Mouse (Mus musculus): ENCODE measurements around the gene Ptx3. TPM values are rescaled to one million over a fixed set of nuclear protein-coding genes. Genes with fewer than 3 reads are reported as not detected.

The Ptx3 gene
- polyA plus RNA-seq (2015; fragmentation: Nextera tagmentation; extraction: Ambion mirVana) = 11.5 and 12.5 TPM in 2 replicates

DNA sequence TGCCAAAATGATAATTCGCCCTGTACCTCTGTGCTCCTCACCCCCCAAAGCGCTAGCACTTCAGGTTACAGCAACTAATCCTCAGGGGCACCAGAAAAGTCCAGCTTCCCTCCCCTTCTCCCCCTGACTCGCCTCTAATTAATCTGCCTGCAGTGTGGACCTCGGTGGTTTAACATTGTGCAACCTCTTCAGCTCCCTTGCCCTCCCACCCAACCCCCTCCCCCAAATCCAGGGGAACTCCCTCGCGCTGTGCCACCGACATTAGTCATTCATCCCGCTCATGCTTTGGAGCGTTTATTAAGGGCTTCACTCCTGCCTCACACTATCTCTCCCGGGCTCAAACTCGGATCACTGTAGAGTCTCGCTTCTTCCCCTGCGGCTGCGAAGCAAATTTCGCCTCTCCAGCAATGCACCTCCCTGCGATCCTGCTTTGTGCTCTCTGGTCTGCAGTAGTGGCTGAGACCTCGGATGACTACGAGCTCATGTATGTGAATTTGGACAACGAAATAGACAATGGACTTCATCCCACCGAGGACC lies at the start of gene Ptx3:
Ptx3 (plus strand) TSS at position 256 of the 537 bp plus-strand sequence.
- peak; percentile 33; the same call in 1 of the 2 replicates for ATAC-seq (ENCODE audit: low FRiP score, low TSS enrichment)
- WGBS = 6% methylated on average over 20 of the region's 20 CpGs

DNA sequence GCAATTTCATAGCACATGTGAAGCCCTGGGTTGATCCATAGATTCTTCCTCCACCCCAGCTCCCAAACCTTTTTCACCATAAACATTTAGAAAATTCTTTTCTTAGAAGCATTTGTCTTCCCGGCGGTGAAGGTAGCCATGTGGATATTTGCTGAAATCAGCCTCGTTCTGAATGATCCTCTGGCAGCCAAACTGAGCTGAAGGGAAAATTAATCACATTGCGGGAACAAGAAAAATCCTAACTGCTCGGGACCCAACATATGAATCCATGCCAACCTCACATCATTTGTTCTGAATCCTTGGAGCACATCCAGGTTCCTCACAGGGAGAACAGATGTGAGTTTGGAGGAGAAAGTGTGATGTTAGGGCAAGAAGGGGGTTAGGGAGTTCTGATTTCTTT lies 46.8 kb upstream of the Ptx3 start:
- no peak overlapping the region for H3K4me2 ChIP-seq (replicated peaks; ENCODE audit: low read depth, low read length)
- no peak overlapping the region for H3K9ac ChIP-seq (replicated peaks; ENCODE audit: low read length)
- H3K4me1 ChIP-seq (ENCODE audit: insufficient read depth, low read length) = 0 out of 2 replicates have a peak, but pooled peaks cover 2% of the 10 kb centered on the region
- no peaks in the 10 kb centered on the region for H3K36me3 ChIP-seq (ENCODE audit: insufficient read depth, low read length)
- H3K4me3 ChIP-seq (ENCODE audit: low read length) = no peak overlapping the region
- 65% methylated on average over 5 of the region's 5 CpGs for WGBS
- no peak overlapping the region for H3K27ac ChIP-seq (ENCODE audit: low read length)
- ATAC-seq (ENCODE audit: low FRiP score, low TSS enrichment) = no peak
- H3K27me3 ChIP-seq (ENCODE audit: insufficient read depth, low read length) = no peaks in the 10 kb centered on the region
- no peaks in the 10 kb centered on the region for H3K9me3 ChIP-seq (ENCODE audit: low read length)

More for the DNA sequence above, at the start of gene Ptx3:
- Histone ChIP-seq H3K4me2 (replicated peaks; ENCODE audit: low read depth, low read length) (peak within 1 kb of the TSS; percentile 93), H3K36me3 (ENCODE audit: insufficient read depth, low read length) (no peaks in the 10 kb centered on the region), H3K4me1 (ENCODE audit: insufficient read depth, low read length) (peaks cover 24% of the 10 kb centered on the region), H3K4me3 (ENCODE audit: low read length) (peak within 1 kb of the TSS; percentile 59), H3K27ac (ENCODE audit: low read length) (peak within 1 kb of the TSS; percentile 91), H3K9me3 (ENCODE audit: low read length) (no peaks in the 10 kb centered on the region), H3K9ac (replicated peaks; ENCODE audit: low read length) (peak within 1 kb of the TSS; percentile 80), H3K27me3 (ENCODE audit: insufficient read depth, low read length) (no peaks in the 10 kb centered on the region; the same call in 1 of the 2 replicates)

DNA sequence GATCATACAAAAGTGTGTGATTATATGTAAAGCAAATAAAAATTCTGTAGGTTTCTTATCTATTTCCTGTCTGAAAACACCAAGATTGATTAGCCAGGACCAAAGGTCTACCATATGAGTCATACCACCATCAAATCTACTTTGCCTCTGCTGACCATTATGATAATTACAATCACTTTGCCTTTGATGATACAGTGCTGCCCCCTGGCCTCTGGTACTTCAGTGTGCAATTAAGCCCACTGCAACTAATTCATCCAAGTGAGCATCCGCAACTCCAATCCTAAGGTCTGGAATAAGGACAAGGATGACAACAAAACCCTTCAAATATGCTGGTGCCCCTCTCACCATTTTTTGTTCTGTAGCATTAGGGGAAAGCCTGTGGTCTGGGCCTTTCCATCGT lies 40.1 kb upstream of the Ptx3 start:
- no peak overlapping the region for H3K27ac ChIP-seq (ENCODE audit: low read length)
- no peaks in the 10 kb centered on the region for H3K27me3 ChIP-seq (ENCODE audit: insufficient read depth, low read length)
- H3K4me1 ChIP-seq (ENCODE audit: insufficient read depth, low read length) = no peaks in the 10 kb centered on the region
- no peak for ATAC-seq (ENCODE audit: low FRiP score, low TSS enrichment)
- no peaks in the 10 kb centered on the region for H3K9me3 ChIP-seq (ENCODE audit: low read length)
- no peak overlapping the region for H3K9ac ChIP-seq (replicated peaks; ENCODE audit: low read length)
- H3K4me2 ChIP-seq (replicated peaks; ENCODE audit: low read depth, low read length) = no peak overlapping the region
- no peak overlapping the region for H3K4me3 ChIP-seq (ENCODE audit: low read length)
- WGBS = 83% methylated on average over 2 of the region's 2 CpGs
- no peaks in the 10 kb centered on the region for H3K36me3 ChIP-seq (ENCODE audit: insufficient read depth, low read length)

DNA sequence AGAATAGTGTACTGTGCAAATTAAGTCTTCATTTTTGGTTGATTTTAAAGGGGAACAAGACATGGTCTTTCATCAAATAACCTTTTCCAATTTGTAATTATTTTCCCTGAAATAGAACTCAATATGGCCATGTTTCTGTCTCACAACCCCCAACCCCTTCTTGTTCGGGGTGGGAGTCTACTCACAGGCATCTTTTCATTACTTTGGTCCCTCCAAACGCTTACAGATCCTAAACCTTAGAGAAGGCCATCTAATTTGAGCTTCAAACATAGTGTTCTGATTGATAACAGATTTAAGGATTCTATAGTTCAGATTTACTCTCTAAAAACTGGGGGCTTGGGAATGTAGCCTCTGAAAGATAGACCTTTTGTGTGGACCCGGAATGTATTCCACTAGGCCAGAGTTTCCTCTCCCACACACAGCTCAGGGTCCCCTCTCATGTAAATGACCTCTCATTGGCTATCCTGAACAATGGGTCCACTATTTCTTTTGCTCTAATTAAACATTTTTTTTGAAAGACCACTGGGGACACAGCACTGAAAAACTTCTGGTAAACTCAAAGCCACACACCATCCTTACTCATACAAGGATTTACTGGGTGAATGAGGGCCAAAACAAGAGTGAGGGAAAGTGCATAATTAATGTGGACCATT lies 25.7 kb upstream of the Ptx3 start:
- no peak overlapping the region for H3K4me3 ChIP-seq (ENCODE audit: low read length)
- no peaks in the 10 kb centered on the region for H3K9me3 ChIP-seq (ENCODE audit: low read length)
- H3K27me3 ChIP-seq (ENCODE audit: insufficient read depth, low read length) = no peaks in the 10 kb centered on the region
- 87% methylated on average over 3 of the region's 3 CpGs for WGBS
- H3K9ac ChIP-seq (replicated peaks; ENCODE audit: low read length) = no peak overlapping the region
- no peak overlapping the region for H3K4me2 ChIP-seq (replicated peaks; ENCODE audit: low read depth, low read length)
- H3K4me1 ChIP-seq (ENCODE audit: insufficient read depth, low read length) = no peaks in the 10 kb centered on the region
- ATAC-seq (ENCODE audit: low FRiP score, low TSS enrichment) = no peak
- no peak overlapping the region for H3K27ac ChIP-seq (ENCODE audit: low read length)
- no peaks in the 10 kb centered on the region for H3K36me3 ChIP-seq (ENCODE audit: insufficient read depth, low read length)

DNA sequence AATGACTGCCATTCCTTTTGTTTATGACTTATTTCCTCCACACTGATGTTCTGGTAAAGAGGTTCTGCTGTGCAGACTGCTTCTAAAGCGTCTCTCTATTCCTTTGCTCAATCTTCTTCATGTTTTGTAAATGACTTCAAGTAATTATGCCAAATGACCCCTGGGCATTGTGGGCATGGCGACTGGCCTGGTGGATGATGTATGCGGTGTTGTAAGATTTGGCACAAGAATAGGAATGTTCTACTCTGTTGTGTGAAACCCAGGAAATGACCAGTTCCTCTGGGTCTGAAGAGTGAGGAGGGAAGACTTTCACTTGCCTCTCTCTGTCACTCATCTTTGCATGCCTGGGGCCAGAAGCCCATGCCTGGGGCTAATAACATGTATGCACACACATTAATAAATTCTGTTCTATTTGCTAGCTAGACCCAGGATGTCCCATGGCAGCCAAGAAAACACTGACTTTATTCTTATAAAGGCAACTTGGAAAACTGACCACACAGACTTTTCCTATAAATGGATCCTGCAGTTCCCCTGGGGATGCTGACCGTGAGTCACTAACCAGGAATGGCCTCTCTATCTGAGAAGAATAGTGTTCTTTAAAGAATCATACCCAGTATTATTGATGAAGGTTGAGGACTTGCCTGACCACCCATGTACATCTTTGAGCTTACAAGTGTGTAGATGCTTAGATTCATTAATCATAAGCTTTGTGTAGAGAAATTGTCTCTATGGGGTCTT lies 10.7 kb upstream of the Ptx3 start:
- Histone ChIP-seq H3K4me3 (ENCODE audit: low read length) (no peak overlapping the region), H3K4me1 (ENCODE audit: insufficient read depth, low read length) (no peaks in the 10 kb centered on the region), H3K27ac (ENCODE audit: low read length) (no peak overlapping the region), H3K9ac (replicated peaks; ENCODE audit: low read length) (no peak overlapping the region), H3K27me3 (ENCODE audit: insufficient read depth, low read length) (no peaks in the 10 kb centered on the region), H3K4me2 (replicated peaks; ENCODE audit: low read depth, low read length) (no peak overlapping the region), H3K9me3 (ENCODE audit: low read length) (no peaks in the 10 kb centered on the region), H3K36me3 (ENCODE audit: insufficient read depth, low read length) (no peaks in the 10 kb centered on the region)
- ATAC-seq (ENCODE audit: low FRiP score, low TSS enrichment) = no peak
- WGBS = 83% methylated on average over 4 of the region's 4 CpGs

DNA sequence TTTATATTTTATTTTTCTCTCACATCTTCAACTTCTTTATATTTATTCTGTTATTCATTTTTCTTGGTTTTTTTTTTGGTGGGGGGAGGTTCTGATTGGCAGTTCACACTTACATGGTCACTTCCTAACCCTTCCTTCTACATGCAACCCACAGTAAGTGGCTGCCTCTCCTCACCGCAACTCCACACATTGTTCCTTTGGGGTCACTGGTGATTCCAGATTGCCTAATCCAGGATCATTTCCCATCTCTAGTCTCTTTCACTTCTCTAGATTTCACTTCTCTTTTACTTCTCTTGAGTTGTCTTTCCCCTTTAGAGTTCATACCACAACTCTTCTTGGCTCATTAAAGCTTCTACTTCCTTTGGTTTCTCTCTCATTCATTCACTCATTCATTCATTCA lies 6.2 kb upstream of the Ptx3 start:
- Histone ChIP-seq H3K27ac (ENCODE audit: low read length) (no peak overlapping the region), H3K27me3 (ENCODE audit: insufficient read depth, low read length) (no peaks in the 10 kb centered on the region), H3K9ac (replicated peaks; ENCODE audit: low read length) (no peak overlapping the region), H3K9me3 (ENCODE audit: low read length) (no peaks in the 10 kb centered on the region), H3K4me3 (ENCODE audit: low read length) (no peak overlapping the region), H3K36me3 (ENCODE audit: insufficient read depth, low read length) (no peaks in the 10 kb centered on the region), H3K4me2 (replicated peaks; ENCODE audit: low read depth, low read length) (no peak overlapping the region), H3K4me1 (ENCODE audit: insufficient read depth, low read length) (0 out of 2 replicates have a peak, but pooled peaks cover 7% of the 10 kb centered on the region)
- WGBS = 100% methylated on average over 1 of the region's 1 CpGs
- no peak for ATAC-seq (ENCODE audit: low FRiP score, low TSS enrichment)

DNA sequence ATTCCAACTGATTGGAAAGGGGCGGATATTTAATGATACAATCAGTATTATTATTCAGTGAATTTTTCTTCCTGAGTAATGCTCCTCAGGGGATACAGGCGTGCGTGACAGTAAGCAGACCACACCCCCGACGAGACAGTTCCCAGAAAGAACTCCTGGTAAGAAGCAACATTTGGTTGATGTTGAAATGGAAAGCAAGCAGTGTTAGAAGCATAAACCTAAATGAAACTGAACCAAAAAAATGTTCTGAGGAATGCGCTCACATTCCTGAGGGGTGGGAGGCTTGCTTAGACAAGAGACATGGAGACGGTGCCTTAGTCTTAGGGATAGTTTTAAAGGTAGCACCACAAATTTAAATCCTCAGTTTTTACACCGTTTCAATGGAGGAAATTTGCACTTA lies 4.0 kb upstream of the Ptx3 start:
- Histone ChIP-seq H3K4me2 (replicated peaks; ENCODE audit: low read depth, low read length) (no peak overlapping the region), H3K9me3 (ENCODE audit: low read length) (no peaks in the 10 kb centered on the region), H3K27me3 (ENCODE audit: insufficient read depth, low read length) (no peaks in the 10 kb centered on the region), H3K4me1 (ENCODE audit: insufficient read depth, low read length) (peaks cover 10% of the 10 kb centered on the region; the same call in 1 of the 2 replicates), H3K4me3 (ENCODE audit: low read length) (no peak overlapping the region), H3K27ac (ENCODE audit: low read length) (no peak overlapping the region), H3K9ac (replicated peaks; ENCODE audit: low read length) (no peak overlapping the region), H3K36me3 (ENCODE audit: insufficient read depth, low read length) (no peaks in the 10 kb centered on the region)
- WGBS = 54% methylated on average over 8 of the region's 8 CpGs
- no peak; the same call in 1 of the 2 replicates for ATAC-seq (ENCODE audit: low FRiP score, low TSS enrichment)

DNA sequence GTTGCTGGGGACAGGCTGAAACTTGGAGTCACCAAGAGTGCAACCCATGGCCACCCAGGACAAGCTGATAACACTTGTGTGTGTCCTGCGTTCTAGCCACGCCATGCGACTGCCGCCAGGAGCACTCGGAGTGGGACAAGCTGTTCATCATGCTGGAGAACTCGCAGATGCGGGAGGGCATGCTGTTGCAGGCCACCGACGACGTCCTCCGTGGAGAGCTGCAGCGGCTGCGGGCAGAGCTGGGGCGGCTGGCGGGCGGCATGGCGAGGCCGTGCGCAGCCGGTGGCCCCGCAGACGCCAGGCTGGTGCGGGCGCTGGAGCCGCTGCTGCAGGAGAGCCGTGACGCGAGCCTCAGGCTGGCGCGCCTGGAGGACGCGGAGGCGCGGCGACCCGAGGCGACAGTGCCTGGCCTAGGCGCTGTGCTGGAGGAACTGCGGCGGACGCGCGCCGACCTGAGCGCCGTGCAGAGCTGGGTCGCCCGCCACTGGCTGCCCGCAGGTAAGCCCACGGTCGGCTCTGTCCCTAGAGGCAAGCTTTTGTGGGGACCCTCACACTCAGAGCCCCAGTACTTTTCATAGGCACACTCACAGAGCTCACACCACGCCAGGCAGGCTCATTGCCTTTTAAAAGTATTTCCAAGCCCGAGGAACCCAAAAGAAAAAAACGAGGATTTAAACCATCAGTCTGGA lies 988 bp downstream of the Ptx3 start:
- H3K27me3 ChIP-seq (ENCODE audit: insufficient read depth, low read length) = no peaks in the 10 kb centered on the region; the same call in 1 of the 2 replicates
- under 1% methylated on average over 54 of the region's 54 CpGs for WGBS
- H3K9me3 ChIP-seq (ENCODE audit: low read length) = no peaks in the 10 kb centered on the region
- peak overlapping the region; percentile 91 for H3K27ac ChIP-seq (ENCODE audit: low read length)
- H3K9ac ChIP-seq (replicated peaks; ENCODE audit: low read length) = peak overlapping the region; percentile 80
- peaks cover 22% of the 10 kb centered on the region for H3K4me1 ChIP-seq (ENCODE audit: insufficient read depth, low read length)
- H3K4me3 ChIP-seq (ENCODE audit: low read length) = peak overlapping the region; percentile 59
- ATAC-seq (ENCODE audit: low FRiP score, low TSS enrichment) = peak; percentile 84
- peak overlapping the region; percentile 93 for H3K4me2 ChIP-seq (replicated peaks; ENCODE audit: low read depth, low read length)
- H3K36me3 ChIP-seq (ENCODE audit: insufficient read depth, low read length) = no peaks in the 10 kb centered on the region

DNA sequence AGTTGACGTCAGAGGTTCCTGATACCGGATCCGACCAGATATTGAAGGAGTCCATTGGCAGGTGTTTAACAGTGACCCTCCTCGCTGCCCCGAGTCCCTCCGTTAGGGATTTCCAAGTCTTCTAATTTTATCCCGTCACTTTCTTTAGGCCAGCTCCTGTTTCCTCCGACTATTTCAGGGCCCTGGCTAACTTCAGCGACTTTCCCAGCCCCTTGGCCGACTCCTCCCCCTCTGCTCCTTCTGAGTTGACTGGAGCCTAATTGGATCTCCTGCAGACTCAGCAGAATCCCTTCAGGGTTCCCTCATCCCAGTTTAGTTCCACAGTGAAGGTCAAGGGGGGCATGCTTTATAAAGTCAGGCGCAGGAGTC lies 1.5 kb downstream of the Ptx3 start:
- Histone ChIP-seq H3K27ac (ENCODE audit: low read length) (peak overlapping the region; percentile 91), H3K4me2 (replicated peaks; ENCODE audit: low read depth, low read length) (peak overlapping the region; percentile 93), H3K9me3 (ENCODE audit: low read length) (no peaks in the 10 kb centered on the region), H3K9ac (replicated peaks; ENCODE audit: low read length) (peak overlapping the region; percentile 80), H3K27me3 (ENCODE audit: insufficient read depth, low read length) (no peaks in the 10 kb centered on the region; the same call in 1 of the 2 replicates), H3K4me1 (ENCODE audit: insufficient read depth, low read length) (peaks cover 17% of the 10 kb centered on the region), H3K4me3 (ENCODE audit: low read length) (peak overlapping the region; percentile 59), H3K36me3 (ENCODE audit: insufficient read depth, low read length) (no peaks in the 10 kb centered on the region)
- peak; percentile 87 for ATAC-seq (ENCODE audit: low FRiP score, low TSS enrichment)
- under 1% methylated on average over 11 of the region's 11 CpGs for WGBS

Measured in kidney, embryonic 16.5 days (tissue).